Mouse (Mus musculus) thymus, adult 2 months (tissue): ENCODE measurements at regions not wholly inside any gene's neighbourhood (a gene's known extent, or its start where the extent isn't known, plus 50 kb on each side); places are given as distances from the start of the nearest gene placed in this dataset.

Experiments used
- CTCF ChIP-seq: fragments of 200-500 bp; IDR thresholded peaks from 2 replicates; pipeline ENCODE4 v1.5.1; 2012; ENCODE audit warnings: mild to moderate bottlenecking, control low read depth, low read length, moderate library complexity, borderline replicate concordance; ENCODE audit not compliant: control insufficient read depth, poor library complexity, insufficient read depth; ENCODE audit errors: extremely low read depth
- POLR2A ChIP-seq: fragments of 200-500 bp; IDR thresholded peaks from 2 replicates; pipeline ENCODE4 v1.6.1; 2012; ENCODE audit warnings: mild to moderate bottlenecking, low read length, control low read depth, moderate library complexity; ENCODE audit not compliant: control insufficient read depth, poor library complexity, insufficient read depth; ENCODE audit errors: extremely low read depth

DNA sequence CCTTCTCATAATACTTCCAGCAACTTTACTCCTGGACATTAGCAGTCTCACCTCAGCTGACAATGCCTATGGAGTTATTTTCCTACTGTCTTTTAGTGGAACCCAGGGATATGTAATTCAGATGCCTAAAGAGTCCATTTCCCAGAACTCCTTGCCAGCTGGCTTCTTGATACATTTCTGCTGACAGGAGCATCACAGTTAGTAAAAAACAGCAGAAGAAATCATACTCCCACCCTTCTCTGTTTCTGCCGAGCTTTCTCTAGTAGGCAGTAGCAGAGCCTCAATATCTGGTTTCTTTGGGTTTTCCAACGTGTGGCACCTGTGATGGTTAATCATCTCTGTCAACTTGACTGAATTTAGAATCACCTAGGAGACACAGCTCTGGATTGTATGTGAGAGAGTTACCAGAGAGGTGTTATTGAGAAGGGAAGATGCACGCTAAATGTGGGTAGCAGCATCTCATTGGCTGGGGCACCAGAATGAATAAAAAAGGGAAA is 269.1 kb upstream of the Ncam1 start:
- TF ChIP-seq CTCF (no peak), POLR2A (no peak)
